Mouse (Mus musculus) forebrain, embryonic 11.5 days (tissue): ENCODE data around the gene Scn3b. TPM values are rescaled to one million over a fixed set of nuclear protein-coding genes. Genes with fewer than 3 reads are reported as not detected.
A peak's percentile ranks its signal among the peaks of the same experiment; 100 is the strongest.

Source experiments
- ATAC-seq: fragments of 200-750 bp; cut with Nextera tagmentation; replicated peaks from 2 replicates; pipeline ENCODE4 v1.8.0; 2017; ENCODE audit warnings: moderate TSS enrichment; ENCODE audit not compliant: low FRiP score
- DNase-seq: peaks from one replicate; pipeline ENCODE4 v3.0.0-alpha.2; 2017; ENCODE audit warnings: low spot score
- H3K27ac ChIP-seq: fragments of 300-500 bp; sonication (generic); 2 replicates; pipeline ENCODE4 v1.5.1; 2014; ENCODE audit warnings: low read depth, low read length
- H3K27me3 ChIP-seq: fragments of 300-500 bp; sonication (generic); 2 replicates; pipeline ENCODE4 v1.6.1; 2014; ENCODE audit warnings: mild to moderate bottlenecking, low read length, mixed read lengths; ENCODE audit not compliant: control insufficient read depth, insufficient read depth
- H3K36me3 ChIP-seq: fragments of 300-500 bp; sonication (generic); 2 replicates; pipeline ENCODE4 v1.6.1; 2014; ENCODE audit warnings: mild to moderate bottlenecking, low read length, moderate library complexity, mixed read lengths; ENCODE audit not compliant: control insufficient read depth, insufficient read depth
- H3K4me1 ChIP-seq: fragments of 300-500 bp; sonication (generic); replicated peaks from 2 replicates; pipeline ENCODE4 v1.6.1; 2014; ENCODE audit warnings: low read length, mixed read lengths; ENCODE audit not compliant: control insufficient read depth, insufficient read depth
- H3K4me2 ChIP-seq: fragments of 300-500 bp; sonication (generic); 2 replicates; pipeline ENCODE4 v1.6.1; 2014; ENCODE audit warnings: low read depth, mild to moderate bottlenecking, low read length, moderate library complexity, mixed read lengths; ENCODE audit not compliant: severe bottlenecking
- H3K4me3 ChIP-seq: fragments of 300-500 bp; sonication (generic); 2 replicates; pipeline ENCODE4 v1.5.1; 2014; ENCODE audit warnings: low read depth, low read length
- H3K9ac ChIP-seq: fragments of 300-500 bp; sonication (generic); 2 replicates; pipeline ENCODE4 v1.6.1; 2014; ENCODE audit warnings: low read length
- H3K9me3 ChIP-seq: fragments of 300-500 bp; sonication (generic); 2 replicates; pipeline ENCODE4 v1.6.1; 2016; ENCODE audit warnings: low read length, mixed read lengths; ENCODE audit not compliant: control insufficient read depth
- WGBS: fragments of 180-500 bp; shearing (Covaris S2); extraction: QIAGEN DNeasy Blood & Tissue Kit; methylation state at CpG from one replicate; pipeline ENCODE4 v1.1.7; 2014; 5-methylcytosine and 5-hydroxymethylcytosine counted together
- polyA plus RNA-seq: library from polyadenylated mRNA; unstranded; fragments of >200 nt; fragmentation: Nextera tagmentation; extraction: Ambion mirVana; gene quantifications from 2 replicates; pipeline ENCODE4 v1.2.1, GENCODE M21; 2014

Gene Scn3b
- polyA plus RNA-seq, 1 experiment from 2014 or later, result 9.7 TPM

DNA sequence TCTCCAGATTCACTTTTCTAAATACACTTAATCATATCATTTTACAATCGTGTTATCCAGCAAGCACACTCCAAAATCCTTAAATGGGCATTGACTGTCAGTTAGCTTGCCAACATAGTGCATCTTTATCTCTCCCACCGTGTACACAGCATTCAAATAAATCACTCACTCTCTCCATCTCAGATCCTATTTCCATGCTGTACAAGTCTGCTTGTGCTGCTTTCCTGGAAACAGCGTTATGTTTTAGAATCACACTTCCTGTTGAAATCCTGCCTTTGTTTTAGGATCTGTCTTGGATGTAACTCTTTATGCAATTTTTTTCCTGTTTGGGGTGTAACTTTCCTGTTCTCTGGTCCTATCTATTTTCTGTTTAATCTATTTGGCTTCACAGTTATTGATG lies 16.6 kb upstream of the Scn3b start:
- no peak overlapping the region for H3K9ac ChIP-seq
- no peak overlapping the region for H3K4me2 ChIP-seq
- no peaks in the 10 kb centered on the region for H3K27me3 ChIP-seq
- H3K27ac ChIP-seq, result no peak overlapping the region
- no peaks in the 10 kb centered on the region for H3K4me1 ChIP-seq
- 81% methylated on average over 3 of the region's 3 CpGs for WGBS
- ATAC-seq (no peak), DNase-seq (no peak)
- no peak overlapping the region for H3K4me3 ChIP-seq
- H3K9me3 ChIP-seq, result no peaks in the 10 kb centered on the region
- no peaks in the 10 kb centered on the region for H3K36me3 ChIP-seq

DNA sequence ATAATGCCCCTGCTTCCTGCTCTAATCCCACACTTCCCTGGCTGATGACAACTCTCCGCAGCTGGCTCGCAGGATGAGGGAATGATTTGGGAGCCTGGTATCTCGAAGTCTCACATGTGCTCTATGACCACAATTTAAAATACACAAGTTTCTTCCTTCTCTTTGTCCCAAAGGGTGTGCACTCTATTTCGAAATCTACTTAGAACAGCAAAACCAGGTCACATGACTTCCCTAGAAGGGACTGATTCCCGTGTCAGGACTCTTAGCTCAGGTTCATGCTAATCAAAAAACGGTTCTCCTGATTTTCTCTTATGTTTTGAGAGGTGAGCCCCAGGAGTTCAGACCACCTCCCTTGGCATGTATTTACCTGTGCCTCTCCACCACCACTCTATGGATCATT lies 5.1 kb upstream of the Scn3b start:
- WGBS, result 72% methylated on average over 6 of the region's 6 CpGs
- no peak overlapping the region for H3K4me3 ChIP-seq
- DNase-seq (no peak), ATAC-seq (no peak)
- H3K27ac ChIP-seq, result no peak overlapping the region
- H3K4me2 ChIP-seq, result no peak overlapping the region
- no peak overlapping the region for H3K9ac ChIP-seq
- H3K36me3 ChIP-seq, result no peaks in the 10 kb centered on the region
- no peaks in the 10 kb centered on the region for H3K9me3 ChIP-seq
- H3K4me1 ChIP-seq, result 0 out of 2 replicates have a peak, but pooled peaks cover 1% of the 10 kb centered on the region
- H3K27me3 ChIP-seq, result 0 out of 2 replicates have a peak, but pooled peaks cover 3% of the 10 kb centered on the region

DNA sequence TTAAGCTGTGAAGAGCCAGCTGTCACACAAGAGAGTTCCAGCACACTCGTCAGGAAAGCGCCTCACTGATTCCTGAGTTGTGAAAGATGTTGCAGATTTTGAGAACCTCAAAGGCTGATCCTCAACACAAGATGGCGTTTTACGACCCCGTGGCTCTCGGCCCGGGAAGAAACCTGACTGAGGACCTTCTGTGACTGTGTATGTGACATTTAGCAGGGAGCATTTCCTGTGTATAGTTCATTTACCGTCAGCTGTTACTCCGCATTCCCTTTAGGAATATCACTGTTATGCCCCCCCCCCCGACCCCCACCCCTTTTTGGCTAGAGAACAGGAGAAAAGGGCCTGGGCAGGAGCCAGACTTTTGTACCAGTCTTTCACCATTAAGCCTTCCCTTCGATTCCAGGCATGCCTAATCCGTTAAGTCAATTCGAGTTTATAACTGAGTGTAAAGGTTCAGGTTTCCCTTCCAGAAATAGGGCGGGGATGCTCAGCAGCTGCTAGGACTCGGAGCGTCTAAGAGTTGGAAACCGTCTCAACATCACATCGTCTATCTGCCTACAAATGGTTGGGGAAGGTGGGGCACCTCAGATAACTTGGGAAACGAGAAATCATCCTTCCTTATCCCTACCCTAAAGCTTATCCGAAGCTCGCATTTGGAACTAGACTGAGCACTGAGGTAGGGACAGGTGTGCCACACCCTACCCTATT lies 823 bp upstream of the Scn3b start:
- H3K27ac ChIP-seq, result no peak overlapping the region
- DNase-seq (no peak), ATAC-seq (no peak)
- peaks cover 4% of the 10 kb centered on the region; the same call in 1 of the 2 replicates for H3K4me1 ChIP-seq
- no peaks in the 10 kb centered on the region for H3K36me3 ChIP-seq
- H3K4me3 ChIP-seq, result no peak overlapping the region; the same call in 1 of the 2 replicates
- 19% methylated on average over 21 of the region's 21 CpGs for WGBS
- 0 out of 2 replicates have a peak, but pooled peaks cover 7% of the 10 kb centered on the region for H3K27me3 ChIP-seq
- peak overlapping the region; percentile 70 for H3K4me2 ChIP-seq
- no peak overlapping the region for H3K9ac ChIP-seq
- no peaks in the 10 kb centered on the region for H3K9me3 ChIP-seq

DNA sequence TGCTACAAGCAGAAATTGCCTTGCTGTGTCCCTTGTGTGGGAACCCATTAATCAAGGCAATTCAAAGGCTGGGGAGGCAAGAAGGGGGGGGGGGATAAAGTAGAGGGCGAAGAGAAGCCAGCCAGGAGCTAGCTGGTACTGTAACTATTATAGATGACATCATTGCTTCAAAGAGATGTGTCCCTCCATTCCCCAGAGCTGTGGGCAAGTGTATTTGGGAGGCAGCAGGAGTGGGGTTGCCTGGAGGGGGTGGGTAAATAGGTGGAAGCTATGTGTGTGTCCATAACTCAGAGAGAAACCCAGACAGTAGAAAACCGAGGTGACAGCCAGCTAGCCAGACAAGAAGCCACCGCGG lies 292 bp upstream of the Scn3b start:
- peak overlapping the region; percentile 37 for H3K4me3 ChIP-seq
- no peak overlapping the region for H3K9ac ChIP-seq
- peak overlapping the region; percentile 70 for H3K4me2 ChIP-seq
- no peak for DNase-seq
- peaks cover 4% of the 10 kb centered on the region; the same call in 1 of the 2 replicates for H3K4me1 ChIP-seq
- 7% methylated on average over 4 of the region's 4 CpGs for WGBS
- no peak overlapping the region for H3K27ac ChIP-seq
- H3K36me3 ChIP-seq, result no peaks in the 10 kb centered on the region
- H3K9me3 ChIP-seq, result no peaks in the 10 kb centered on the region
- 0 out of 2 replicates have a peak, but pooled peaks cover 7% of the 10 kb centered on the region for H3K27me3 ChIP-seq
- ATAC-seq, result no peak

DNA sequence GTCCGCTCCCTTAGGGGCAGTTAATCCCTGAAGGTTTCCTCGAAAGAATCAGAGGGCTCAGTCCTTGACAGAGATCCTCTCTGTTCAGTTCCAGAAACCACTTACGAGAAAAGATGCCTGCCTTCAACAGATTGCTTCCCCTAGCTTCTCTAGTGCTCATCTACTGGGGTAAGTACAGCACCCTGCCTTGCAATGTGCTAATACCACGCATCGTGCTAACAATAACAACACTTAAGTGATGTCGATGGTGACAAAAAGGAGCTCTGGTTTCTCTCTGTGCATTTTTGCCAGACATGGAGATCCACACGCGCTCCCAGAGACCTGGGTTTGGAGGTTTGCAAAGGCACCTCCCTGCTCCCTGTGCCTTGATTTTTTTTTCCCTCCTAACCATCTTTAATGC lies 863 bp downstream of the Scn3b start:
- H3K4me2 ChIP-seq, result peak overlapping the region; percentile 70
- no peaks in the 10 kb centered on the region for H3K9me3 ChIP-seq
- H3K9ac ChIP-seq, result no peak overlapping the region
- H3K27ac ChIP-seq, result no peak overlapping the region
- 0 out of 2 replicates have a peak, but pooled peaks cover 7% of the 10 kb centered on the region for H3K27me3 ChIP-seq
- no peaks in the 10 kb centered on the region for H3K36me3 ChIP-seq
- no peak for ATAC-seq
- WGBS, result 27% methylated on average over 8 of the region's 8 CpGs
- no peak for DNase-seq
- peaks cover 4% of the 10 kb centered on the region; the same call in 1 of the 2 replicates for H3K4me1 ChIP-seq
- peak overlapping the region; percentile 37 for H3K4me3 ChIP-seq

DNA sequence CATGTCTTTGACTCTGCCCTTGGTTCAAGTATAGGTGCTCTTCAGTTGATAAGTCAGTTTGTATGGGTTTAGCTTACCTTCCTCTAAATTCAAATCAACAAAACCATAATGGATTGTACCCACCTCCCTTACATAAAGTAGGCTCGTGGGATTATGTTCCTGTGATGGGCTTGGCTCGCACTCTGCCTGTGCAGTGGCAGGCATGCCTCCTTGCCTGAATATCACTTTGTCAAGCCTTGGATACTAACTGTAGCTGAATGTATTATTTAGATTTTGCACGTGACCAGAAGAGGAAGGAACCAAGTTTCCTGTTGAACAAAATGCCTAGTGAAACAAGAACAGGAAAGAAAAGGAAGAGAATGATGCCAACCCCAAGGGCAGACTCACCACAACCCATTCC lies 2.1 kb downstream of the Scn3b start:
- Histone ChIP-seq H3K4me1 (peaks cover 4% of the 10 kb centered on the region; the same call in 1 of the 2 replicates), H3K9ac (no peak overlapping the region), H3K36me3 (no peaks in the 10 kb centered on the region), H3K27ac (no peak overlapping the region), H3K27me3 (0 out of 2 replicates have a peak, but pooled peaks cover 7% of the 10 kb centered on the region), H3K9me3 (no peaks in the 10 kb centered on the region), H3K4me3 (no peak overlapping the region), H3K4me2 (no peak overlapping the region)
- DNase-seq (no peak), ATAC-seq (no peak)
- WGBS, result 83% methylated on average over 3 of the region's 3 CpGs

DNA sequence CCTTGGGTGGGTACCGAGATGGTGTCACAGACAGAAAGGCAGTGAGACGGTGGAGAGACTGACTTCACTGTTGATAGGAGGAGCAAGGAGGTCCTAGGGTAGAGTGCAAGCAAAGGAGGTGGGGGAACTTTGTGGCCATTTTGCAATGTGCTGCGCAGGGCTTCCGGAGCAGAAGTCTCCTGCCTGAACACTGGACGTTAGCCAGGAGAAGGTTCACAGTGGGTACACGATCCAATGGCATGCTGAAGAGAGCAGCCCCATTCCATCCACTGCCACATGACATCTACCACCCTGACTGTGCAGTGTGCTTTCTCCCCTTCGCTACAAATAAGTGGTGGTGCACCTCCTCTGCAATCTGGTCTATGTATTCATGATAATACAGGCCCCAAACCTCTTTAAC lies 3.8 kb downstream of the Scn3b start:
- 88% methylated on average over 7 of the region's 7 CpGs for WGBS
- no peak overlapping the region for H3K4me3 ChIP-seq

DNA sequence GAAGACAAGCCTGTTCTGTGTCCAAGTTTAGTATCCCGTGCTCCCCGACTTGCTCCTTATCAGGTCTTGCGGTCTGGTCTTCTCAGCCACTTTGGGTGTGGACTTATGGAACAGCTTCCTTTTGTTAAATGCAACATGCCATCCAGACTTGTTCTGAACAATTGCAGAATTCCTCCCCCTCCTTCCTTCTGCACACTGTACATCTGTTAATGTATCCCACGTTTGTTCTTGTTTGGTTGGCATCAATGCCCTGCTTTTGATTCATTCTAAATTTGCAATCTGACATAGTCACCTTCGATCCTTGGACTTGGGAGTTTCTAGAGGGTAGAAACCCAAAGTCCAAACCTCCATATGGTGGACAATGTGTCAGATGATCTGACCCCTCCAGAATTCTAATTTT lies 6.9 kb downstream of the Scn3b start:
- ATAC-seq, result no peak
- Histone ChIP-seq H3K4me2 (no peak overlapping the region), H3K36me3 (no peaks in the 10 kb centered on the region), H3K27ac (no peak overlapping the region), H3K4me3 (no peak overlapping the region), H3K9me3 (no peaks in the 10 kb centered on the region), H3K27me3 (no peaks in the 10 kb centered on the region), H3K9ac (no peak overlapping the region), H3K4me1 (no peaks in the 10 kb centered on the region)
- no peak for DNase-seq
- WGBS, result 91% methylated on average over 5 of the region's 5 CpGs

More for the DNA sequence above, 3.8 kb downstream of the Scn3b start:
- Histone ChIP-seq H3K4me2 (no peak overlapping the region), H3K9ac (no peak overlapping the region), H3K27ac (no peak overlapping the region), H3K36me3 (no peaks in the 10 kb centered on the region), H3K9me3 (no peaks in the 10 kb centered on the region), H3K4me1 (peaks cover 4% of the 10 kb centered on the region; the same call in 1 of the 2 replicates), H3K27me3 (0 out of 2 replicates have a peak, but pooled peaks cover 7% of the 10 kb centered on the region)
- ATAC-seq (no peak), DNase-seq (no peak)

DNA sequence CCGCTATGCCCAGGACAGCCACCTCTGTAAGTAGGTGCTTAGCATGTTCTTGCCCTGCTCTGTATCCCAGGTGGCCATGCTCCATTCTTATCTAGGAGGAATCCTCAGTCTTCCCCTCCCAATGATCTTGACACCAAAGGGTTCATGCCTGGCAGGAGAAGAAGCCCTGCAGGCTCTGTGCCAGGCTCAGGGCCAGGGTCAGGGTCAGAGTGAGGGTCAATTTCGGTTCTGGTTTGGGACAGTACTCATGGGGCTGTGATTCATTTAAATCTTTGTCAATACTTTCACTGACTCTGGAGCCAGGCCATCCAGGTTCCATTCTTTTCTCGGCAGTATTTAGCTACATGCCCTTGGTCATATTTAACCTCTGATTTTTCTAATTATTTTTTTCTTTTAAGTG lies 8.7 kb downstream of the Scn3b start:
- Histone ChIP-seq H3K27me3 (no peaks in the 10 kb centered on the region), H3K4me1 (no peaks in the 10 kb centered on the region), H3K9me3 (no peaks in the 10 kb centered on the region), H3K27ac (no peak overlapping the region), H3K4me3 (no peak overlapping the region), H3K9ac (no peak overlapping the region), H3K4me2 (no peak overlapping the region), H3K36me3 (no peaks in the 10 kb centered on the region)
- DNase-seq (no peak), ATAC-seq (no peak)
- WGBS, result 88% methylated on average over 3 of the region's 3 CpGs
